Mouse (Mus musculus): Measurements from ENCODE around the gene Tmco3. TPM values are rescaled to one million over a fixed set of nuclear protein-coding genes. Genes with fewer than 3 reads are reported as not detected.

Tmco3 gene
- total and polyA plus RNA-seq, 3 experiments = 11.8 to 20.3 TPM; not detected in 1

- DNase-seq (ENCODE audit: low read depth, low spot score) = peak; percentile 64
- no peaks in the 10 kb centered on the region for H3K27me3 ChIP-seq (ENCODE audit: control insufficient read depth in 1 of 2, insufficient read depth in 2 of 2, low read length in 2 of 2)
- H3K36me3 ChIP-seq (ENCODE audit: control insufficient read depth in 1 of 2, insufficient read depth in 2 of 2, low read length in 2 of 2) = peaks cover 2 to 10% of the 10 kb centered on the region in 2 experiments; a peak in 3 of 4 replicates
- H3K9me3 ChIP-seq (replicated peaks; ENCODE audit: insufficient read depth, low read length) = no peaks in the 10 kb centered on the region
- peak overlapping the region; percentile 40; the same call in 1 of the 2 replicates for H3K27ac ChIP-seq (ENCODE audit: control insufficient read depth, low read depth, low read length)
- peak overlapping the region; percentile 90 for H3K9ac ChIP-seq (ENCODE audit: control insufficient read depth, low read depth, low read length, poor library complexity, severe bottlenecking)
- TF ChIP-seq ZNF384 (IDR thresholded peaks at IDR 0.05; ENCODE audit: low read depth, low read length) (0 out of 2 replicates have a peak, but pooled peaks have one; percentile 40), ZC3H11A (IDR thresholded peaks at IDR 0.05; ENCODE audit: low read depth, low read length) (no peak), CHD2 (IDR thresholded peaks at IDR 0.05; ENCODE audit: low read length) (no peak), SMC3 (IDR thresholded peaks at IDR 0.05; ENCODE audit: low read depth, low read length) (no peak), MXI1 (IDR thresholded peaks at IDR 0.05; ENCODE audit: low read depth, low read length) (no peak; the same call in 1 of the 2 replicates), GABPA (IDR thresholded peaks at IDR 0.05; ENCODE audit: low read depth, low read length) (no peak), MYB (IDR thresholded peaks at IDR 0.05; ENCODE audit: low read depth, low read length) (no peak), UBTF (IDR thresholded peaks at IDR 0.05; ENCODE audit: borderline replicate concordance, insufficient read depth, low read depth, low read length) (no peak), ZKSCAN1 (IDR thresholded peaks at IDR 0.05; ENCODE audit: low read depth, low read length) (no peak), RCOR1 (IDR thresholded peaks at IDR 0.05; ENCODE audit: low read depth, low read length) (0 out of 2 replicates have a peak, but pooled peaks have one; percentile 12), RAD21 (IDR thresholded peaks at IDR 0.05; ENCODE audit: low read depth, low read length) (no peak), SIN3A (IDR thresholded peaks at IDR 0.05; ENCODE audit: low read length) (no peak), ZMIZ1 (IDR thresholded peaks at IDR 0.05; ENCODE audit: low read depth, low read length) (no peak), BHLHE40 (IDR thresholded peaks at IDR 0.05; ENCODE audit: borderline replicate concordance, low read depth, low read length) (no peak)
- H3K4me3 ChIP-seq (ENCODE audit: control insufficient read depth in 1 of 2, insufficient read depth in 1 of 2, low read depth in 2 of 2, low read length in 2 of 2) = peak overlapping the region; percentile 62 to 83
- peaks cover 16% of the 10 kb centered on the region for H3K79me2 ChIP-seq (ENCODE audit: control insufficient read depth, insufficient read depth, low read length, poor library complexity)
- H3K4me1 ChIP-seq (ENCODE audit: control insufficient read depth in 1 of 2, insufficient read depth in 2 of 2, low read length in 2 of 2) = peaks cover 2 to 11% of the 10 kb centered on the region in 2 experiments; a peak in 2 of 4 replicates
Measured at GRCm38 (mm10) chr8:13288646-13289045, 656 bp downstream of the Tmco3 start.

- Histone ChIP-seq H3K9ac (ENCODE audit: control insufficient read depth, low read depth, low read length, poor library complexity, severe bottlenecking) (no peak overlapping the region), H3K27ac (ENCODE audit: control insufficient read depth, low read depth, low read length) (no peak overlapping the region), H3K36me3 (ENCODE audit: control insufficient read depth in 1 of 2, insufficient read depth in 2 of 2, low read length in 2 of 2) (peaks cover 4 to 5% of the 10 kb centered on the region in 2 experiments), H3K4me3 (ENCODE audit: control insufficient read depth in 1 of 2, insufficient read depth in 1 of 2, low read depth in 2 of 2, low read length in 2 of 2) (no peak overlapping the region), H3K9me3 (replicated peaks; ENCODE audit: insufficient read depth, low read length) (no peaks in the 10 kb centered on the region), H3K27me3 (ENCODE audit: control insufficient read depth in 1 of 2, insufficient read depth in 2 of 2, low read length in 2 of 2) (no peaks in the 10 kb centered on the region), H3K79me2 (ENCODE audit: control insufficient read depth, insufficient read depth, low read length, poor library complexity) (peaks cover 7% of the 10 kb centered on the region; the same call in 1 of the 2 replicates), H3K4me1 (ENCODE audit: control insufficient read depth in 1 of 2, insufficient read depth in 2 of 2, low read length in 2 of 2) (peaks cover 2 to 6% of the 10 kb centered on the region in 2 experiments; a peak in 2 of 4 replicates)
- TF ChIP-seq JUND (IDR thresholded peaks at IDR 0.05; ENCODE audit: low read depth, low read length) = no peak
- no peak for TF ChIP-seq ZNF384 (IDR thresholded peaks at IDR 0.05; ENCODE audit: low read depth, low read length)
- TF ChIP-seq MAZ (IDR thresholded peaks at IDR 0.05; ENCODE audit: low read depth, low read length) = no peak
- TF ChIP-seq CTCF (IDR thresholded peaks at IDR 0.05 in 2 of 3, conservative IDR thresholded peaks at IDR 0.05 in 1 of 3; ENCODE audit: control insufficient read depth in 1 of 3, insufficient read depth in 1 of 3, low read depth in 2 of 3, low read length in 3 of 3, poor library complexity in 1 of 3, severe bottlenecking in 1 of 3) = peak; percentile 84 to 92 (median 87)
- TF ChIP-seq ZMIZ1 (IDR thresholded peaks at IDR 0.05; ENCODE audit: low read depth, low read length) = no peak
- TF ChIP-seq ZC3H11A (IDR thresholded peaks at IDR 0.05; ENCODE audit: low read depth, low read length) = peak; percentile 17; the same call in 1 of the 2 replicates
- no peak for TF ChIP-seq NRF1 (IDR thresholded peaks at IDR 0.05; ENCODE audit: insufficient read depth, low read depth, low read length, poor library complexity, severe bottlenecking)
- no peak for TF ChIP-seq SIN3A (IDR thresholded peaks at IDR 0.05; ENCODE audit: low read length)
- TF ChIP-seq SMC3 (IDR thresholded peaks at IDR 0.05; ENCODE audit: low read depth, low read length) = peak; percentile 66
- peak; percentile 41 for TF ChIP-seq RAD21 (IDR thresholded peaks at IDR 0.05; ENCODE audit: low read depth, low read length)
- TF ChIP-seq MAX (IDR thresholded peaks at IDR 0.05; ENCODE audit: low read length) = no peak
- peak; percentile 86 for DNase-seq (ENCODE audit: low read depth, low spot score)
Measured at GRCm38 (mm10) chr8:13292364-13292763, 4.4 kb downstream of the Tmco3 start.
